Mouse (Mus musculus) left cerebral cortex, adult 2 months (tissue): Measurements from ENCODE around the gene Olfr484. TPM values are rescaled to one million over a fixed set of nuclear protein-coding genes. Genes with fewer than 3 reads are reported as not detected.
"Not testable (repeated sequence)": the region's sequence is repeated elsewhere in the genome, so short reads cannot be mapped to it uniquely, and the experiment has no call there.

Experiments used
- DNase-seq, 2 experiments: peaks; one replicate each; pipeline ENCODE4 v3.0.0; 2021 to 2022; ENCODE audit warnings: low spot score in 2 of 2, mixed read lengths in 1 of 2; ENCODE audit errors: extremely low spot score in 1 of 2
- H3K27ac ChIP-seq: fragments of 200-600 bp; 2 replicates; pipeline ENCODE4 v1.8.1; 2022
- H3K4me3 ChIP-seq: fragments of 200-600 bp; 2 replicates; pipeline ENCODE4 v1.8.1; 2022
- CTCF ChIP-seq: fragments of 200-600 bp; IDR thresholded peaks from 2 replicates; pipeline ENCODE4 v1.8.1; 2022; ENCODE audit warnings: antibody characterized with exemption, mild to moderate bottlenecking, moderate library complexity
- intact Hi-C: fragments of 180-260 bp; cut with DNase I; formaldehyde crosslinking; loops from one replicate; pipeline ENCODE4 v1.15.1; 2025
- long read RNA-seq, 2 experiments: library from polyadenylated mRNA; stranded (forward); transcript quantifications; one replicate each; pipeline ENCODE4 v2.0.0; 2021; ENCODE audit warnings: borderline mapping rate in 2 of 2
- total RNA-seq, 2 experiments: library from RNA; stranded (reverse); gene quantifications; 2 replicates each; pipeline ENCODE4 v1.2.3; 2021

The Olfr484 gene
- total RNA-seq = not detected
- long read RNA-seq, experiment 1 = 0 reads
- long read RNA-seq, experiment 2 = 0 reads

DNA sequence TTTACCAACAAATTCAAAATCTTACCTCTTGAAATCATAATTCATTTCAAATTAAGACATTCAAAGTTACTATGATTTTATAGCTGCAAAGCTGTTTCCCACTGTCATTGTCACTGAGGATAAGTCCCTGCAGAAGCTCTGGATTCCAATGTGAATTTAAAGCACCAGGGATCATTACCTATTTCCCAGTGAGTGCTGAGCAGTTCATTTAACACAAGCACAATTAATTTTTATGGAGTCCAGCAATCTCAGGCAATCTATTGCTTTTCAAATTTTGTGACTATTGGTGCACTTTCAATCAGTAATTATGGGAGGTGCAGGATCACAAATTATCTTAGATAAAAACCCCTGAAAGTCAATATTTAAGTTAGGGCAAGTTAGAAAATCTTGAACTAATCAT, at the start of gene Olfr484:
Gene Olfr484, minus strand, starts transcription at position 101 of the 400 bp plus-strand sequence.
- no peak for DNase-seq
- TF ChIP-seq CTCF = no peak
- no peak within 1 kb of the TSS for H3K27ac ChIP-seq
- intact Hi-C loops = no loop called here
- no peak within 1 kb of the TSS for H3K4me3 ChIP-seq

DNA sequence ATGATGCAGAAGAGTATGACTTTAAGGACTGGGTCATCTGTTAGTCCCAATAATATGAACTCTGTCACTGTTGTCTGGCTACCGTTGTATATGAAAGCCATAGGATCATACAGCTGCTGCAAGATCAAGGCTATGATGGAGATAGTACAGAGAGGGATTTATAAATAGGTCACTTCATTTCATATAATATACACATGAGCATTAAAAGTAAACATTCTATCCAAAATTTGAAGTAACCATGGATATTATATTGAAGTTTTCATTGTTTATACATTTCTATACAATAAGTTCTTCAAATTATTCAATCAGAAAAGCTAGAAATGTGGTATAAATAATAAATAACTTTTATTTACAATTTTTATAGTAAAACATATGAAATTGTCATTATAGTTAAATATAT, 45.4 kb upstream of the Olfr484 start, which contains the start of gene Olfr486:
Gene Olfr486, minus strand, starts transcription at position 101 of the 400 bp plus-strand sequence.
- intact Hi-C loops, H3K27ac ChIP-seq, H3K4me3 ChIP-seq, DNase-seq: not testable (repeated sequence)

DNA sequence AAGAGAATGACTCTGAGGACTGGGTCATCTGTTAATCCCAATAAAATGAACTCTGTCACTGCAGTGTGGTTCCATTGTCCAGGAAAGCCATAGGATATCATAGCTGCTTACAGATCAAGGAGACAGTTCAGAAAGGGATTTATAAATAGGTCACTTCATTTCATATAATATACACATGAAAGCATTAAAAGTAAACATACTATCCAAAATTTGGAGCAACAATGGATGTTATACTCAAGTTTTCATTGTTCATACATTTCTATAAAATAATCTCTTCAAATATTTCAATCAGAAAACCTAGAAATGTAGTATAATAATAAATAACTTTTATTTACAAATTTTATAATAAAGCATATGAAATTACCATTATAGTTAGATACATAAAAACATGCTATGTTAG, 32.5 kb upstream of the Olfr484 start, which contains the start of gene Olfr485:
Gene Olfr485, minus strand, starts transcription at position 101 of the 400 bp plus-strand sequence.
- no peak within 1 kb of the TSS for H3K27ac ChIP-seq
- intact Hi-C loops = no loop called here
- no peak for DNase-seq
- TF ChIP-seq CTCF = no peak
- no peak within 1 kb of the TSS for H3K4me3 ChIP-seq

DNA sequence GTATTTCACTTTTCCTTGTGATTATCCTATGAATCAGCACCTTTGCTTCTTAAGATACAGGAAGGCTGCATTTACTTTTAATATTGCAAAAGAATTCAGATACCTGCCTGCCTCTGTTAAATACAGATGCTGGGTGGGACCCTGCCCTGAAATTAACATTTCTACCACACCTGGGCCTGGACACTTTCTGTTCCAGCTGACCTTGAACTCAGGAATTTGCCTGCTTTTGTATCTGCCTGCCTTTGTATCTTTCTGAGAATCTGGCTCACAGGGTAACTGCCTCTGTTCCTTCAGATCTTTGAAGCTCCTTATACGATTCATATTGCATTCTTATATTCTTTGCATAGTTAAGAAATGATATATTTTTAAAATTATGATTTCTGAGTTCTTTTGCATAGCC, 5.8 kb downstream of the Olfr484 start:
- intact Hi-C loops = loop anchor here (1.0 kb wide), 1 partner anchor 113 kb away; no protein-coding TSS in a partner anchor
- no peak for TF ChIP-seq CTCF
- no peak overlapping the region for H3K27ac ChIP-seq
- no peak for DNase-seq
- H3K4me3 ChIP-seq = no peak overlapping the region

DNA sequence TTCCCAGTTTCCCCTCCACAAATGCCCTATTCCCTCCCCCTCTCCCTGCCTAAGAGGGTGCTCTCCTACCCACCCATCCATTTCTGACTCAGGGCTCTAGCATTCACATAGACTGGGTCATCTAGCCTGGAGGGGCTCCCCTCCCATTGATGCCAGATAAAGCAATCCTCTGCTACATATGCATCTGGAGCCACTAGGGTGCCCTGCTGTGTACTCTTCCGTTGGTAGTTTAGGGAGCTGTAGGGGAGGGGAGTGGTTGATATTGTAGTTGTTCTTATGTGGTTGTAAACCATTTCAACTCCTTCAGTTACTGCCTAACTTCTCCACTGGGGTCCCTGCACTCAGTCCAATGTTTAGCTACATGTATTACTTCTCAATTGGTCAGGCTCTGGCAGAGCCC, 6.6 kb downstream of the Olfr484 start:
- DNase-seq = no peak
- no peak for TF ChIP-seq CTCF
- intact Hi-C loops = loop anchor here (1.0 kb wide), 1 partner anchor 114 kb away; no protein-coding TSS in a partner anchor
- Histone ChIP-seq H3K27ac (no peak overlapping the region), H3K4me3 (no peak overlapping the region)

DNA sequence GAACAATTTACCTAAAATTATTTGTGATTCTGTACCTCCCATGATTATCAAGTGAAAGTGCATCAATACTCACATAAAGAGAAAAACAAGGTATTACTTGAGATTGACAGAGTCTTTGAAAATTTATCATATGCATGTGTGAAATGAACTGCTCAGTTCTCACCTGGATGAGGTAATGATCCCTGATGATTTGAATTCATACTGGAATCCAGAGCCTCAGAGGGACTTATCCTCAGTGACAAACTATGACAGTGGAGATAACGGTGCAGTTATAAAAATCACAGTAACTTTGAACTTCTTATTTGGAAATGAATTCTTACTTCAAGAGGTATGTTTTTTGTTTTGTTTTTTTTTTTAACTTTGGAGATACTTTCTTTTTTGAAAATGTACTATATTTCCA, 26.7 kb downstream of the Olfr484 start, which contains the start of gene Olfr483:
Gene Olfr483, plus strand, starts transcription at position 301 of the 400 bp plus-strand sequence.
- Histone ChIP-seq H3K4me3 (no peak within 1 kb of the TSS), H3K27ac (no peak within 1 kb of the TSS)
- intact Hi-C loops = no loop called here
- no peak for TF ChIP-seq CTCF
- no peak for DNase-seq

DNA sequence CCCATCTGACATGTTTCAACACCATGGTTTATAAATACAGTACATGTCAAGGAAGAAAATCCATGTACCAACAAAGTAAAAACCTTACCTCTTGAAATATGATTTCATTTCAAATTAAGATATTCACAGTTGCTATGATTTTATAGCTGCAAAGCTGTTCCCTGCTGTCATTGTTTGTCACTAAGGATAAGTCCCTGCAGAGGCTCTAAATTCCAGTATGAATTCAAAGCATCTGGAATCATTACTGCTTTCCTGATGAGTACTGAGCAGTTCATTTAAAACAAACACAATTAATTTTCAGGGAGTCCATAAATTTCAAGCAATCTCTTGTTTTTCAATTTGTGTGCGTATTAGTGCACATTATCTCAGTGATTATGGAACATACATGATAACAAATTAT, 29.8 kb downstream of the Olfr484 start, which contains the start of gene Olfr482:
Gene Olfr482, minus strand, starts transcription at position 101 of the 400 bp plus-strand sequence.
- no peak within 1 kb of the TSS for H3K27ac ChIP-seq
- H3K4me3 ChIP-seq = no peak within 1 kb of the TSS
- intact Hi-C loops = no loop called here
- no peak for TF ChIP-seq CTCF
- no peak for DNase-seq

DNA sequence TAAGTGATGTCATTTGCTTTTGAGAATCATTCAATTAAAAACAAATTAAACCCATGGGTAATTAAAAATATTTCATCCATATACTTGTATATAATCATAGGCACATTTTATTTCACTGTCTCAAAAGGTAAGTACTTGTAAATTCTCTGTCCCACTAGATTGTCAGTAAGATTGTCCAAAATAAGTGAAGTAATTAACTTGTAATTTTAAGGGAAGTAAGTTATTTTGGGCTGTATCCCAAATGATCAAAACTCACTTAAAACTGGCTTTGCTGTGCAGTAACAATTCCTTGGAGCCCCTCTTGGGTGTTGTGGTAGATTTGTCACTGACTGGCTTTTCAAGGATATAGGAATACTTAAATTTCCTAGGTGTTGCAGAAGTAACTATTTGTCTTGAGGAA, 47.7 kb downstream of the Olfr484 start, which contains the start of gene Olfr481:
Gene Olfr481, plus strand, starts transcription at position 301 of the 400 bp plus-strand sequence.
- intact Hi-C loops = no loop called here
- TF ChIP-seq CTCF = no peak
- no peak for DNase-seq

More for the DNA sequence above, 47.7 kb downstream of the Olfr484 start, which contains the start of gene Olfr481:
- H3K4me3 ChIP-seq = no peak within 1 kb of the TSS
- no peak within 1 kb of the TSS for H3K27ac ChIP-seq

Other genes with a start within 250 kb of the Olfr484 start
- not detected for gene Olfr472, start 229.5 kb downstream of the Olfr484 start, total RNA-seq
- not detected for gene Olfr473, start 197.0 kb downstream of the Olfr484 start, total RNA-seq
- gene Olfr474, start 172.8 kb downstream of the Olfr484 start, total RNA-seq = not detected
- gene Olfr476, start 162.6 kb downstream of the Olfr484 start, total RNA-seq = not detected
- gene Olfr477, start 140.8 kb downstream of the Olfr484 start, total RNA-seq = not detected
- gene Olfr478, start 93.5 kb downstream of the Olfr484 start, total RNA-seq = not detected
- gene Olfr479, start 76.8 kb downstream of the Olfr484 start, total RNA-seq = not detected
- not detected for gene Olfr480, start 60.1 kb downstream of the Olfr484 start, total RNA-seq
- not detected for gene Olfr481, start 47.6 kb downstream of the Olfr484 start, total RNA-seq
- gene Olfr482, start 29.9 kb downstream of the Olfr484 start, total RNA-seq = 1 to 10 TPM; 2.1 to 2.2 TPM
- gene Olfr483, start 26.6 kb downstream of the Olfr484 start, total RNA-seq = not detected
- gene Olfr485, start 32.4 kb upstream of the Olfr484 start, total RNA-seq = not detected
- gene Olfr486, start 45.3 kb upstream of the Olfr484 start, total RNA-seq = not detected
- gene Olfr487, start 87.2 kb upstream of the Olfr484 start, total RNA-seq = not detected
- not detected for gene Olfr488, start 130.9 kb upstream of the Olfr484 start, total RNA-seq
- not detected for gene Olfr490, start 161.5 kb upstream of the Olfr484 start, total RNA-seq
- gene Olfr491, start 186.0 kb upstream of the Olfr484 start, total RNA-seq = not detected
- not detected for gene Olfr492, start 196.2 kb upstream of the Olfr484 start, total RNA-seq
- gene Olfr493, start 219.5 kb upstream of the Olfr484 start, total RNA-seq = not detected
- not detected for gene Olfr494, start 237.9 kb upstream of the Olfr484 start, total RNA-seq